Mouse (Mus musculus): Measurements from ENCODE around the gene Ptms. TPM values are rescaled to one million over a fixed set of nuclear protein-coding genes. Genes with fewer than 3 reads are reported as not detected.

The Ptms gene
- total RNA-seq (2021), result 100 to 1,000 TPM; 516 to 532 TPM

DNA sequence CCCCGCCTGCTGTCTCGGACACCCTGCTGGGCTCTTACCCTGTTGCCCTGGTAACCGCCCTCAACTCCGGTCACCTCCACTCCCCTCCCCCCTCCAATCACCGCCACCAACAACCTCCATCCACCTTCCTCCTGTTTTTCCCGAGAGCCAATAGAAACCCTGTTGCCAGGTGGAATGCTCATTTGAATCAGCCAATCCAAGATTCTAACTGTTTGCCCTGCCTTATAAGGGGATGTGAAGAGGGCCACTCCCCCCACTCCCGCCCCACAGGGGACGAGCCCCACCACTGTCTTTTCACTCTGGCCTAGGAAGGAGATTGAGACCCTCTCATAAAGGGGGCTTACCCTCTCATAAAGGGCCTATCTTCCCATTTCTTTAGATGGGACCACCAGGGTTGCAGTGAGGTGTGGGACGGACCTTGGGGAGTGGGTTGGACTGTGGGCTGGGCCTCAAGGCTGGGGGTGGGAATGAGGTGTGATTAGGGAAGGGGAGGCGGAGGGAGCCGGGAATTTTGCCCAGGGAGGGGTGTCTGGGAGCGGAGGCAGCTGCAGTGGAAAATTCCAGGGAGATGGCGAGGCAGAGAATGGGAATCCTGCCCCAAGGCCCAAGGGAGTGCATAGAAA lies at the start of gene Ptms:
Ptms (minus strand) TSS at position 409 of the 623 bp plus-strand sequence.
- DNase-seq, result peak; percentile 95 to 97
- intact Hi-C loops (cut with DNase I), result loop anchor here (5.0 kb wide), 1 partner anchor 63 kb away; the partner anchor contains the start of gene P3h3

DNA sequence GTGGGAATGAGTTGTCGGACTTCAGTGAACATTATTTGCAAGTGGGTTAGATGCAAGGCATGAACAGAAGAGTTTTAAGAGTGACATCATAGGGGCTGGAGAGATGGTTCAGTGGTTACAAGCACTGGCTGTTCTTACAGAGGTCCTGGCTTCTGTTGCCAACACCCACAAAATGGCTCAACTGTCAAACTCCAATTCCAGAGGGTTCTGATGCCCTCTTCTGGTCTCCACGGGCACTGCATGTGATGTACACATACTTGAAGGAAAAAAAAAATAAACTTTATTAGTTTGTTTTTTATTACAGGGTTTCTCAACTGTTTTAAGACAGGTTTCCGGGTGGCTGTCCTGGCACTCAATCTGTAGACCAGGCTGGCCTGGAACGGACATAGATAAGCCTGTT lies 47.9 kb upstream of the Ptms start:
- DNase-seq, result peak; percentile 24 to 64
- intact Hi-C loops (cut with DNase I), result no loop called here

DNA sequence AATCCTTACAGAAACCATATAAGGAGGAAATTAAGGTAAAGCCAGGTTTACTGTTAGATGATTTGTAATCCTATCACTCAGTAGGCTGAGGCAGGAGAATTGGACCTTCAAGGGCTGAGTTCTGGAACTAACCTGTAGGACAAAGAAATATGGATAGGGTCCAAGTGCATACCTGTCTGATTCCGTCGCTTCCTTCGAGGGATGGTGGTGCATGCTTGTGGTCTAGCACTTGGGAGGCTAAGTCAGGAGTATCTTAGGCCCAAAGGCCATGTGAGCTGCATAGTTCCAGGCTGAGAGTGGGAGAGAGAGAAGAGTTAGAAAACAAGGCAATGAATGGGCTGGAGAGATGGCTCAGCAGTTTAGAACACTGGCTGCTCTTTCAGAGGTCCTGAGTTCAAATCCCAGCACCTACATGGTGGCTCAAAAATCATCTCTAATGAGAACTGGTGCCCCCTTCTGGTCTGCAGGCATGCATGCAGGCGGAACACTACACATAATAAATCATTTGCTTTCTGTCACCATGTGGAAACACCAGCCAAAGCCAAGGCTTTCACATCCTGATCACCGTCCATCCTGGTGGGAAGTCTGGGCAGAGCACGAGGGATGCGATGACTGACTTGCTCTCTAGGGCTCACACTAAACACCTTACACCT lies 46.7 kb upstream of the Ptms start:
- intact Hi-C loops (cut with DNase I), result no loop called here
- DNase-seq, result peak in 1 of 2 experiments; percentile 23

DNA sequence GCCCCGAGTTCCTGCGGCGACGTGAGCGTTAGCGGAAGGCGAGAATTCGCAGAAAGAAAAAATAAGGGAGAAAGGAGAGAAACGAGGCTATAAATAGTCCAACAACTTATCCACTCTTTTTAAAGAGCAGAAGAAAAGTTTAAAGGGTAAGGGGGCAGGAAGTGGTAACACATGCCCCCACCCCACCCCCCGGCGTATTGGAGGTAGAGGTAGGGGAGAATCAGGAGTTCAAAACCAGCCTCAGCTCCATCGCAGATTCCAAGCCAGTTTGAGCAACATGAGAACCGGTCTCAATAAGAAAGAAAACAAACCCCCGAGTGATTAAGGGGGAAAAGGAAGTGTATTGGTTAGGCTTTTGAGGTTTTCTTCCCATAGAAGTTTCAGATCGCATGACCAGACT lies 45.8 kb upstream of the Ptms start:
- no peak for DNase-seq
- intact Hi-C loops (cut with DNase I), result loop anchor here (2.0 kb wide), 3 partner anchors 33 to 63 kb away; partner anchors contain the start of gene Zfp384

- intact Hi-C loops (cut with DNase I), result loop anchor here (2.0 kb wide), 3 partner anchors 32 to 62 kb away; partner anchors contain the start of gene Zfp384
- DNase-seq, result peak; percentile 97 to 98
Measured at GRCm38 (mm10) chr6:124965088-124965719, 45.3 kb upstream of the Ptms start, which contains the start of gene Cops7a. Gene Cops7a, minus strand, starts transcription at chr6:124965538.

DNA sequence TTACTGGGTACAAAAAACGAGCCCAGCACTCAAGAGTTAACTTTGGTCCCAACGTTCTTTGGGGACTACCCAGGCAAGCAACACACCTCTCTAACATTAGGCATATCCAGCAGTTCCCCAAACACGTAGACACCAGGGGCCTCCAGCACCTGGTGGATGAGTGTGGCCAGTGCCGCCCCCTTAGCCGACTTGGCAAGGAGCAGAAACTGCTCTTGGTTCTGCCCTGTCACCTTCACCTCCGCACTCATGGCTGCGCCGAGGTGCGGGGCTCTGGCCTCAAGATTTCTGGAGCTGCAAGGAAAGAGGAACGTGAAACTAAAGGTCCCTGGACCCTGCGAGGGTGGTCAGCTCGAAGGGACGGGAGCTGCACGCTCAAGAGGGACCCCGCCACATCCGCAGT lies 44.7 kb upstream of the Ptms start:
- DNase-seq, result no peak
- intact Hi-C loops (cut with DNase I), result loop anchor here (2.0 kb wide), 3 partner anchors 32 to 62 kb away; partner anchors contain the start of gene Zfp384

GRCm38 (mm10) chr6:124961021-124961420 lies 41.1 kb upstream of the Ptms start:
- intact Hi-C loops (cut with DNase I), result no loop called here
- DNase-seq, result no peak

GRCm38 (mm10) chr6:124959960-124960359 lies 40.1 kb upstream of the Ptms start:
- DNase-seq, result no peak
- intact Hi-C loops (cut with DNase I), result no loop called here

DNA sequence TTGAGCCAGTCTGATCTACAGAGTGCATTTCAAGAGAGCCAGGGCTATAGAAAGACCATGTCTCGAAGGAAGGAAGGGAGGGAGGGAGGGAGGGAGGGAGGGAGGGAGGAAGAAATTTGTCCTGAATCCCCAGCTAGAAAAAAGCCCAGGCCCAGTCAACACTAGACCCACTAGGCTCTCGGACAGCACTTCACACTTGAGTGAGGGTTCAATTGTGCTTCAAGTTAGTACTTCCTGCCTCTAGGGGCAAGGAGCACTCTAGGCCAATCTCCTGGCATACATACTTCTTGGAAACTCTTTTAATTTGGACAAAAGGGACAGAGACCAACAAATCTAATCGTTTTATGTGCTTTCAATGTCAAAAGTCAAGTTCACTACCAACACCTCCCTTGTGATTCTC lies 38.2 kb upstream of the Ptms start:
- intact Hi-C loops (cut with DNase I), result no loop called here
- no peak for DNase-seq

GRCm38 (mm10) chr6:124955212-124955611 lies 35.3 kb upstream of the Ptms start:
- intact Hi-C loops (cut with DNase I), result no loop called here
- DNase-seq, result no peak

DNA sequence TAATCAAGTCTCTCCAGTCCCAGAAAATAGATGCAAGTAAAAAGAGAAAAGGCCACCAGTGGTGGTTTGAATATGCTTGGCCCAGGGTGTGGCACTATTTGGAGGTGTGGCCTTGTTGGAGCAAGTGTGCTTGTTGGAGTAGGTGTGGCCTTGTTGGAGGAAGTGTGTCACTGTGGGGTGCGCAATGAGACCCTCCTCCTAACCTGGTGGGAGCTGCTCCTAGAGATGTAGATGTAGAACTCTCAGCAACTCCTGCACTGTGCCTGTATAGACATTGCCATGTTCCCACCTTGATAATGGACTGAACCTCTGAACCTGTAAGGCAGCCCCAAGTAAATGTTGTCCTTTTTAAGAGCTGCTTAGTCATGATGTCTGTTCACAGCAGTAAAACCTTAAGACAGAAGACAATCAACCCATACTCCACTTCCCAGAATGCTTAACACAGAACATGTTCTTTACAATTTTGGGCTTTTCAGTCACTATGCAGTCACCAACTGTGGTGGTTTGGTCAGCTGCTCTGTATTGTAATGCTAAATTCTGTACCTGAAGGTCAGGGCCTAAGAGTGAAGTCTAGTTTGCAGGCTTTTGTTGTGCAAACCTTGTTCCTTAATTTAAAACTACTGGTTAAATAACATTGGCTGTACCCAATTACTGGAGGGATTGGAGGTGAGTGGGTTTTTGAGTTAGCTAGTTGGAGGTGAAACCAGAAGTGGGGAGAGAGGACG lies 34.2 kb upstream of the Ptms start:
- DNase-seq, result no peak
- intact Hi-C loops (cut with DNase I), result no loop called here

- intact Hi-C loops (cut with DNase I), result no loop called here
- no peak for DNase-seq
Measured at GRCm38 (mm10) chr6:124943526-124943925, 23.6 kb upstream of the Ptms start.

DNA sequence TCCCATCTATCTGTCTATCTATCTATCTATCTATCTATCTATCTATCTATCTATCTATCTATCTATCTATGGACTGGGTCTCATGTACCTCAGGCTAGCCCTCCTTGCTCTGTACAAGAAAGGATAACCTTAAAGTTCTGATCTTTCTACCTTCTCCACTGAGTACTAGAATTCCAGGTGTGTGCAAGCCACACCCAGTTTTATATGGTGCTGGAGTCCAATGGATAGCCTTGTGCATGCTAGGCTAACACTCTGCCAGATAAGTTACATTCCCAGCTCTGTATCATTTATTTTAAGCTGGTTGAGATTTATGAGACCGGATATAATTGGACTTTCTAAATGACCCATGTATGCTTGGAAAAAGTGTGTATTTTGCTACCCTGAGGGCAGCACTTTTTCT lies 21.8 kb upstream of the Ptms start:
- intact Hi-C loops (cut with DNase I), result no loop called here

GRCm38 (mm10) chr6:124938554-124938953 lies 18.7 kb upstream of the Ptms start:
- DNase-seq, result no peak
- intact Hi-C loops (cut with DNase I), result no loop called here

More for the DNA sequence above, 21.8 kb upstream of the Ptms start:
- DNase-seq, result no peak

DNA sequence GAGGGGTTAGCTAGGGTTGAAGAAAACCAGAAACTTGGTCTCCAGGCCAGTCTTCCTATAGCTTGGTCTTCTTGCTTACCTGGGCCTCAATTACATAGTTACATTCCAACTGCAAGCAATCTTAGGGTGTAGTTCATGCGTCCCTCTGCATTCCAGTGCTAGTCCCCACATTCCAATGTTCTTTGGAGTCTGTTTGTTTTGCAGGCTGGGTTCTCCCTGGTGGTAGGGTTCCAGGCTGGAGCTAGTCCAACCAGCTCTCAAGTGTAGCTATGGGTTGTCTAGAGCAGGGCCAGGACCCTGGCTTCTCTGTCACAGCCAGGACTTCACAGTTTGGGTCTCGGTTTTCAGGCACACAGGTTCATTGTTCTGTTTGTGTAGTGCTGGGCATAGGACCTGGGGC lies 17.6 kb upstream of the Ptms start:
- intact Hi-C loops (cut with DNase I), result no loop called here

GRCm38 (mm10) chr6:124936681-124937080 lies 16.8 kb upstream of the Ptms start:
- no peak for DNase-seq
- intact Hi-C loops (cut with DNase I), result no loop called here

More for the DNA sequence above, 17.6 kb upstream of the Ptms start:
- no peak for DNase-seq

DNA sequence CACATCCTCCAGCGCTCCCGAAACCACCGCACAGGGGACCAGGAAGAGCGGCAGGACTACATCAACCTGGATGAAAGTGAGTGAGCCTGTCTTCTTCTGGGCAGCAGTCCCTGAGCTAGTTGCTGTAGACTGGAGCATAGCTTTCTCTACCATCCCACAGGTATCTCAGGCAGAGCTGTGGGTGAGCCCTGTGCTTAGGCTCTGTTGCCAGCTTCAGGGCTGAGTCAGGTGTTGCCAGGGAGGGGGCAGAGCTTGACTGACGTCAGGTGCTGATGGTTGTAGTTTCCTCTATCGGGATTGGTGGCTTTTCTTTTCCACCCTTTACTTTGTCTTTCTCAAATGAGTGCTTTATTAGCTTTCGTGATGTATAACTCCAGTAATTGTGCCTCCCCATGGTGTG lies 14.8 kb upstream of the Ptms start:
- no peak for DNase-seq
- intact Hi-C loops (cut with DNase I), result no loop called here

- no peak for DNase-seq
- intact Hi-C loops (cut with DNase I), result loop anchor here (2.0 kb wide), 1 partner anchor 32 kb away; the partner anchor contains the start of gene Cops7a
Measured at GRCm38 (mm10) chr6:124933127-124933526, 13.2 kb upstream of the Ptms start.

GRCm38 (mm10) chr6:124932314-124932695 lies 12.4 kb upstream of the Ptms start:
- intact Hi-C loops (cut with DNase I), result loop anchor here (2.0 kb wide), 1 partner anchor 32 kb away; the partner anchor contains the start of gene Cops7a
- no peak for DNase-seq

GRCm38 (mm10) chr6:124931525-124932313 lies 11.8 kb upstream of the Ptms start:
- intact Hi-C loops (cut with DNase I), result loop anchor here (2.0 kb wide), 2 partner anchors 33 to 77 kb away; partner anchors contain the start of genes Cops7a and Zfp384
- peak; percentile 51 to 65 for DNase-seq

Data from heart, postnatal 10 days (tissue).